13 mouse cellular contexts compared by ENCODE assay signal in the genomic region with DNA sequence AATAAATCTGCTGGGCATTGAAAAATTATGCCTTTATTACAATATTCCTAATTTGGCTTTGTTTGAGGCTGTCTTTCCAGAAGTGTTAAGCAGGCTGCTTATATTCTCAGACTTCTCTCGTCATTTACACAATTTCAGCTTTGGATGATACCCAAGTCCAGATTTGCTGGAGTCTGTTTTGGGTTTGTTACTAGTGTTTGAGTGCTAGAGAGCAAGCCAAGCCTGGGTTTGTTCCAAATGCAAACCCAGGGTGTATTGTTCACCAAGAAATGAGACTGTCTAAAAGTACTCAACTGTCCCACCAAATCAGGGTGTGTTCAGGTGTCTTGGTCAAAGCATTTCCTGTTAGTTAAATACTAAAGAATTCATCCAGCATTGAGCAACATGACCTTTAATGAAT.
DNase-seq lines count a peak whose midpoint lies in the region; ATAC-seq and TF ChIP-seq lines count a peak whose summit lies in the region.
"Had no signal": no experiment of that assay in that cellular context is flagged by ENCODE, and none has a peak within 500 bp of the region (broad histone marks: within the 10 kb centered on the region; RNA-seq: fewer than 3 reads in every experiment).

No protein-coding gene starts in this region.

- no peak for TF ChIP-seq POLR2A in heart, adult 2 months (IDR thresholded peaks at IDR 0.05; ENCODE audit: insufficient read depth, low read depth, low read length)

- peak; percentile 21 for DNase-seq in adrenal gland, postnatal 10 days
- no peak for DNase-seq in adrenal gland, postnatal 4 days (ENCODE audit: low spot score in 2 of 2)
- DNase-seq in heart, adult 8-10 months (ENCODE audit: low spot score): peak; percentile 4
- DNase-seq in heart, adult 2 months: no peak
- peak; percentile 70 for DNase-seq in brain, embryonic 18.5 days (ENCODE audit: low read depth, low spot score)
- peak; percentile 26 to 90 for DNase-seq in layer of hippocampus, postnatal 14 days (ENCODE audit: low spot score in 2 of 2)
- no peak for DNase-seq in liver, postnatal 0 days
- no peak for DNase-seq in urinary bladder, adult 2 months (ENCODE audit: low spot score)
- DNase-seq: gastrocnemius, adult 2 months; liver, embryonic 13.5 days; lung, postnatal 4 days had no signal

- H3K79me2 ChIP-seq in heart, adult 2 months (replicated peaks; ENCODE audit: control insufficient read depth, insufficient read depth, low read length): no peaks in the 10 kb centered on the region

- H3K27ac ChIP-seq in heart, adult 2 months: no peak overlapping the region
- no peak overlapping the region for H3K27ac ChIP-seq in liver, postnatal 0 days (ENCODE audit: low read depth)
- H3K27ac ChIP-seq: embryonic facial prominence, embryonic 13.5 days; gastrocnemius, adult 2 months; hindbrain, embryonic 13.5 days; liver, embryonic 13.5 days had no signal

- no peak overlapping the region for H3K4me3 ChIP-seq in heart, adult 2 months
- H3K4me3 ChIP-seq in liver, postnatal 0 days (ENCODE audit: low read depth, low read length): no peak overlapping the region
- H3K4me3 ChIP-seq: embryonic facial prominence, embryonic 13.5 days; gastrocnemius, adult 2 months; hindbrain, embryonic 13.5 days; liver, embryonic 13.5 days had no signal

- no peaks in the 10 kb centered on the region for H3K27me3 ChIP-seq in heart, adult 2 months (ENCODE audit: control insufficient read depth, insufficient read depth, low read length)
- no peaks in the 10 kb centered on the region for H3K27me3 ChIP-seq in liver, postnatal 0 days (ENCODE audit: insufficient read depth, low read length)
- H3K27me3 ChIP-seq: embryonic facial prominence, embryonic 13.5 days; hindbrain, embryonic 13.5 days; liver, embryonic 13.5 days had no signal

- TF ChIP-seq EP300 in heart, adult 2 months (IDR thresholded peaks at IDR 0.05; ENCODE audit: insufficient read depth, low read depth, low read length): no peak
- no peak for TF ChIP-seq EP300 in liver, postnatal 0 days (IDR thresholded peaks at IDR 0.05; ENCODE audit: low read depth)

- no peak overlapping the region for H3K4me2 ChIP-seq in liver, postnatal 0 days (ENCODE audit: low read depth, low read length)
- H3K4me2 ChIP-seq: embryonic facial prominence, embryonic 13.5 days; hindbrain, embryonic 13.5 days; liver, embryonic 13.5 days had no signal

- no peaks in the 10 kb centered on the region for H3K4me1 ChIP-seq in heart, adult 2 months (ENCODE audit: control insufficient read depth, insufficient read depth, low read length)
- H3K4me1 ChIP-seq in liver, postnatal 0 days (ENCODE audit: insufficient read depth): no peaks in the 10 kb centered on the region
- H3K4me1 ChIP-seq: embryonic facial prominence, embryonic 13.5 days; hindbrain, embryonic 13.5 days; liver, embryonic 13.5 days had no signal

- no peak overlapping the region for H3K9ac ChIP-seq in heart, adult 2 months (ENCODE audit: low read depth, low read length)
- H3K9ac ChIP-seq in liver, postnatal 0 days (replicated peaks): no peak overlapping the region
- H3K9ac ChIP-seq: embryonic facial prominence, embryonic 13.5 days; hindbrain, embryonic 13.5 days; liver, embryonic 13.5 days had no signal

- ATAC-seq in liver, postnatal 0 days: no peak

- H3K36me3 ChIP-seq in heart, adult 2 months (ENCODE audit: control insufficient read depth, insufficient read depth, low read length): no peaks in the 10 kb centered on the region
- H3K36me3 ChIP-seq in liver, postnatal 0 days (replicated peaks; ENCODE audit: insufficient read depth, low read length): no peaks in the 10 kb centered on the region
- H3K36me3 ChIP-seq: embryonic facial prominence, embryonic 13.5 days; hindbrain, embryonic 13.5 days; liver, embryonic 13.5 days had no signal

- TF ChIP-seq CTCF in heart, adult 2 months (IDR thresholded peaks at IDR 0.05): no peak
- no peak for TF ChIP-seq CTCF in liver, postnatal 0 days (IDR thresholded peaks at IDR 0.05; ENCODE audit: low read depth)

- intact Hi-C loops in heart, adult 2 months (cut with DNase I): no loop called here

- no peaks in the 10 kb centered on the region for H3K9me3 ChIP-seq in liver, postnatal 0 days (ENCODE audit: low read length)
- H3K9me3 ChIP-seq: embryonic facial prominence, embryonic 13.5 days; hindbrain, embryonic 13.5 days; liver, embryonic 13.5 days had no signal

- 43% methylated on average over 1 of the region's 1 CpGs for WGBS in heart, adult 2 months
- WGBS in liver, postnatal 0 days (ENCODE audit: insufficient replicate concordance): 59% methylated on average over 1 of the region's 1 CpGs

Comparison
In these comparisons a context has a peak if more than half of its experiments do, and no peak if none do; other contexts are left out.
1. DNase-seq: peak in adrenal gland, postnatal 10 days (single experiment), heart, adult 8-10 months (single experiment), brain, embryonic 18.5 days (single experiment) and layer of hippocampus, postnatal 14 days (2 of 2); none in adrenal gland, postnatal 4 days (0 of 2), heart, adult 2 months (0 of 2), liver, postnatal 0 days (single experiment) and urinary bladder, adult 2 months (single experiment).